Mouse (Mus musculus) embryo, embryonic 9.5 days (tissue): Measurements from ENCODE around the gene Sel1l3.
A peak's percentile ranks its signal among the peaks of the same experiment; 100 is the strongest.

Experiments used
- DNase-seq: peaks from one replicate; pipeline ENCODE4 v3.0.0-alpha.2; 2017; ENCODE audit errors: extremely low spot score

Gene Sel1l3

DNA sequence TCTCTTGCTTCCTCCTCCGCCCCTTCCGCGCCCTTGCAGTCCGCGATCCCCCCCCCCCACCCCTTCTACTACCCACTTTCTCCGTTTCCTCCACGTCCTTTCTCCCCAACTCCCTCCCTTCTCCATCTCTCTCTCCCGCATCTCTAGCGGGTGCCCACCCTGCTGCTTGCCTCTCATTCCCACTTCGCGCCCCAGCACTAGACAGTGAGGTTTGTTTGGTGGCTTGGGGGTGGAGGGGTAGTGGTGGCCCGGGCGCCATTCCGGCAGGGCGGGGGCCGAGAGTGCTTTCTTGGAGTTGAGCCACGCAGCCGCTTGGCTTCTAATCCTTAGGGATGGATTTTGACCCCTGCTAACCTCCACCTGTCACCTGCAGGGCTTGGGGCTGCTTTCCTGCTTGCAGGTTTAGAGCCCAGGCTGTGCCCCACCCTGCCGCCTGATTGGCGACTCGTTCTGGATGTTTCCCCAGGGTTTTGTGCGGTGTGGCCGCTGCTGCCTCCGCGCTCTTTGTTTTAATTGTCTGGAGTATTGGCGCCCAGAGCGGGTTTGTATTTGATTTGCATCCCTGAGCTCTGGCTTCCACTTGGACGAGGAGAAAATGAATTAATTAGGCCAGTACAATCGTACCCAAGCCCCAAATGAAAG lies at the start of gene Sel1l3:
TSS of gene Sel1l3 (minus strand) at position 217 of the 642 bp plus-strand sequence.
- DNase-seq, result peak; percentile 51

DNA sequence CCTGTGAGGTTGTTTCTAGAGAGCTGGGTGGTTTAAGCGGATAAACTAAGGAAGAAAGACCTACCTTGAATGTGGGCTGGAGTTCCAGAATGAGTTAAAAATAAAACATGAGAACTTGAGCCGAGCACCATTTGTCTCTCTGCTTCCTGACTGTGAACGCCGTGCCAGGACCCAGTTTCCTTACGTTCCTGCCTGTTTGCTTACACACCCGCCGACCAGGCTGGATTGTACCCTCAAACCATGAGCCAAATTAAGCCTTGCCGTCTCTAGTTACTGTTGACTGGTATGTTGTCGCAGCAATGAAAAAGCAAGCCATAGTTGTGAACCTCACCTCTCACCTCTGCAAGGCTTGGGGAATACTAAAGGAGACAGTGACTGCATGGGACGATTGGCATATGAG lies 48.3 kb upstream of the Sel1l3 start:
- DNase-seq, result no peak

DNA sequence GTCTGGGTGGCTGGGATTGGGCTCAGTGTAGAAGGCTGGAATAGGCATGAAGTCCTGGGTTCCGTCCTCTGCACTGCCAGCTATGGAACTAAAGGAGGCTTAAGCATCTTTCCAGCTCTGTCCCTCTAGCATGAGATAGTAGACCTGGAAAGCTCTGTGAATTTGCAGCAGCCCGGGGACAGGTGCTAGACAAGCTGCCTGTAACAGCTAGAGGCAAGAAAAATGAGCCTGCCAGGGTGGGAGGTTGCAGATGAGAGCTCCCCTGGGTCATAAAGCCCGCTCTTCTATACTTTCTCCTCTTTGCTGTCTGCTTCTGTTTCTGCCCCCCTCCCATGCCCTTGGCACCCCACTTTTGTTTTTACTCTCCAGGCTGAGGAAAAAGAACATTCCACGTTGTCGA lies 46.2 kb upstream of the Sel1l3 start:
- DNase-seq, result no peak

DNA sequence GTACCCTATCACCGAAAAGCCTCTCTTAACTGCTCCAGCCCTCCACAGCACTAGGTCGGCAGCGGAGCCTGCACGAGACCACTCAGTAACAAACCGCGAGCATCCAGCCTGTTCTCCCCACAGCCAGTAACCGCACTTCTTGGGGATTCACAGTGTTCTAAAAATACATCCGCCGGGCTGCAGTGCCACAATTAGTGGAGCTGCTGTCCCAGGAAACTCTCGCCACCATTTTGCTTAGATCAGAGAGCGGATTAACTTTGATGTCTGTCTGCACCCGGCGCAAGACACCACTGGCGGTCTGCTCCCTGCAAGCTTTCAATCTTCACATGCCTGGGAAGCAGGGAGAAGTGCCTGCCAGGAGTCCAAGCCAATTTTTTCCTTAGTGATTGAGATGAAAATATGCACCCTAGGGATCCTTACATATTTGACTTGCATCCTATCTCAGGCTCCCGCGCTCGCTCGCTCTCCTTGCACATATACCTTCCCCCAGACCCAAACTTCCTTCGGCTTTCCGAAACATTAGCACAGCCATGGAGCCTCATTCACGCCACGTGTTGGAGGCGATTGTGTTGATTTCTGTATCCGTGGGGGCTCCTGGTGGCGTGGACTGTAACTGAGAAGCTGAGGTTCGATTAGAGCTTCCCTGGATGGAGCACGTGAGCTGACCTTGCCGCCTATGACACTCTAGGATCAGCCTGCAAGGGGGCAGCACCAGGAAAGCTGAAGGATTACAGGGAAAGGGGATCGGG lies 44.5 kb upstream of the Sel1l3 start:
- DNase-seq, result peak; percentile 63

DNA sequence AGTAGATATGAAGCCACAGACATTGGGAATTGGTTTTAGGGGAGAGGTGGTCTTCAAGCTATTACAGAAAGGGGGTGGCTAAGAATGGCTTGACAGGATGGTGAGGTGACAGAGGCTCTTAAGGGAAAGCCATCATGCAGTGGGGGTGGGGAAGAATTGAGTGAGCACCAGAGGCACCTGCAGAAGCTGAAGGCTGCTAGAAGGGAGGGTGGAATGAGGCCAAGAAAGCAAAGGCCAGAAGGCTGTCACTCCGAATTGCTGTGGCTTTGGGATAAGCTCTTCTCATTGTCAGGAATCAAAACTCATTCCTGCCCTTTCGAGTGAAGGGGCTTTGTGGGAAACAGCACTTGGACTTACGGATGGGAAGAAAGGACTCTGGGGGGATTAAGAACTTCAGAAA lies 41.1 kb upstream of the Sel1l3 start:
- no peak for DNase-seq

DNA sequence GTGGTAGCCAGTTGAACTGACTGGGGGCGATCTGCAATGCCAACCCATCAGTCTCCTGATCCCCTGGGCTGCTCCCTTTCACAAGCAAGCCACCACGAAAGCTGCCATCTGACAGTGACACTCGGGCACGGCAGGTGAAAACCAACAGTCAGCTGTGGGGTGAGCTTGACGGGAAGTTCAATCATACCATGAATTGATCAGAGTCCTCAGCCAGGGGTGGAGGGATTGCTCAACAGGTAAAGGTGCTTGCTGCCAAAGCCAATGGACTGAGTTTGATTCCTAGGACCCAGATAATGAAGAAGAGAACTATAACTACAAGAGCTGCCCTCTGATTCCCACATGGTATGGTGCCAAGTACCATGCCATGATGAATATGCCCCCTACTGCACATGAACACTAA lies 40.4 kb upstream of the Sel1l3 start:
- no peak for DNase-seq

DNA sequence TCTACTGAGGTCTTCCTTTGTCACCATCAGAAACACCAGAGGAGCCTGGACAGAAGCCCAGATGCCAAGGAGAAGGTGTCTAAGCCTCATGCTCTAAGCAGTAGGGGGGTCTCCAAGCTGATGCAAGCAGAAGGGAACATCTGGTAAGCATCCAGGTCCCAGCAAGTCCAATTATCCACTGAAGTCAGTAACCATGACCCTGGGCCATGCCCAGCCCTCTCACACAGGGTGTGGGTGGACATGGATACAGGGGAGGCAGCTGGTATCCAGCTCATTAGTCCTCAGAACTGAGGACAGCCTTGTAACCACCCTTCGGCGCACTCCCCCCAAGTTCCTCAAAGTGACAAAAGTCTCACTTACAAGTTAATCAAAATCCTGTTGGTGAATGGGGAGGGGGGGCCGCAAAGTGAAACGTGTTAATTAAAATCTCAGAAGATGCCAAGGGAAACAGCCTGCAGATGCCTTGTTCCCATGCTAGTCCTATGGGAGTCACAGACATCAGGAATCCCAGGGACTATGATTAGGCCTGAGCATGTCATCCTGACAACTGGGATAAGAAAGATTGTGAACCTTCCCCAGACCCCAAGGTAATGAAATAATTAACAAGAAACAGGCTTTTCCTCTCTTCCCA lies 35.8 kb upstream of the Sel1l3 start:
- DNase-seq, result no peak

DNA sequence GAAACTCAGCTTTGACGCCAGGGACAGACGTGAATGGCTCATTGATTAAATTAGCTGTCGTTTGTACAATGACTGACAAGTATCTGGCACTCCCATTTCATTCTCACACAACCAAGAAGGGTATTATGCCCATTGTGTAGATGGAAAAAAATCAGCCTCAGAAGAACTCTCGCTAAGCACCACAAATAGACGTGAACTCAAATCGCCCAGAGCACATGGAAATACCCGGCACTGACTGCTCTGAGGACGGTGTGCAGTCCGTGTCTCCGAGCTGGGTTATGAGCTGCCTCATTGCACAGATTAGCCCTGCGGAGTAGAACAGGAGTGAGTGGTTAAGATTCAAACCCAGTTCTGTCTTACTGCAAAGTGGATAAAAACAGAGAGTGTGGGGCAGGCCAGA lies 34.8 kb upstream of the Sel1l3 start:
- DNase-seq, result no peak

DNA sequence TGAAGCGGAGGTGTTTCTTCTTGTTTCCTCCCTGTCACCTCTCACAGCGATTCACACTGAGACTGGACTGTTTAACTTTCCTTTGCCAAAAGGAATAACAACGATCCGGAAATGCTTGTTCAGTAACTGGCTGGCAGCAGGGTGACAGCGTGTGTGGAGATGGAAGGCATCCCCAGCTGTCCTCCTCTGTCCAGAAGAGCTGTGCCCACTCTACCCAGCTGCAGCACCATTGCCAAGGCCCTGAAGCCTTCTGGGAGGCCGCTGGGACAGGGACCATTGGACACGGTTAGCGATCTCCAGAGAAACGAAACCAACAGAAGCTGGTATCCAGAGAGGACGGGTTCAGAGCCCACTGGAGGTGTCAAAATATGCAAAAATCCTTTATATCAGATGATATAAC lies 30.2 kb upstream of the Sel1l3 start:
- no peak for DNase-seq

DNA sequence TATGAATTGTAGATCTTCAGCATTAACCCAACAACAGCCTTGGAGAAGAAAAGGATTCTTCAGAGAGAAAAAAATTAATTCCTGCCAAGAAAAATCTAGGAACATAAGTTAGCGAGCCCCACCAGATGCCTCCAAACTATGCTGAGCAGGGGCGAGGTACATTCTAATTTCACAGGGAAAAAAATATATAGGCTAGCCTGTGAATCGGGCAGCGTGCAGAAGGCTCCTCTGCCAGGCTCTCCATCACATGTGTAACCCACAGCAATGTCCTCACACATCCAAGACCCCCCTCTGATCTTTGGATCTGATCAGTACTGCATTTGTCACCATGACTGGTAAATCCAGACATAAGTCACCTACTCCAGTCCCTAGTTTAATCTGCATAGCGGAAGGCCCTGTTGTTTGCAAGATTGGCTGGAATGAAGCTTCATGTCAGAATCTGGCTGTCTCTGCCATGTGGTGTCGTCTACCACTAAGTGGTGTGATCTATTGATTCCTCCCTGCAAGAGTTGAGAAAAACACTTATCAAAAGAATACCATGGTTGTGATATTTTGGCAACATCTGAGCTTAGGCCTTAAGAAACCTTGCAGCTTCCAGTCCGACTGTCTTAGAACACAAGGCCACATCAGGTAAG lies 29.3 kb upstream of the Sel1l3 start:
- DNase-seq, result no peak

DNA sequence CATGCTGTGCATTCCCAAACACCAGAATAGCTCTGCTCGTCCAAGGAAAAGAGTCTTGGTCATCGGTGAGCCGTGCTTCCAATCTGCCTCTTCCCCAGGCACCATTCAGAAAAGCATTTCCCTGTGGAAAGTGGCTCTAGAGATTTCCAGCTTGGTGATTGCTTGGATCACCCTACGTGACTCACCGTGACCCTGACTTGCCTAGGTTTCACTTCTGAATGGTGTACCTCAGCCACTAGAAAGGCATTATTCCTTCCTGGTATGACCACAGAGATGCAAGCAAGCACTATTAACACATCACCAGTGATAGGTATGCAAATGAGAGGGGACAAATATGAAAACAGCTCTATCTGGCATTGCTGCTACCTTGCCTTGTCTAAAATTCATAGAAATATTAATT lies 28.2 kb upstream of the Sel1l3 start:
- DNase-seq, result no peak

DNA sequence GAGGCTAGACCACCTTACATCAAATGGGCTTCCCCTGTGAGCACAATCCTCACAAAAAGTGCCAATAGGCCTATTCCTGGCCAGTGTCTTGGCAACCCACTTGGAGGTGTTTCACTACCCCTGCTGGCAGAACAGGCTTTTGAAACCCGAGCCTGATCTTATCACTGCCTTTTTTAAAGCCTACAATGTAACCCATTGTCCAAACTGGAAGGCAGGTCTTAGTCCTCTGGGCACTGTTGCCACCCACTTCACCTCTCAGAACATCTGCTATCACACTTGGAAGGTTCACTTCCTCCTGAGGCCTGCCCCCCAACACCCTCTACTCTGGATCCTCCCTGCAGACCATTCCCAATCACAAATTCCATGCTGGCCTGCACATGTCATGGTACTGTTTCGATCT lies 27.4 kb upstream of the Sel1l3 start:
- no peak for DNase-seq

DNA sequence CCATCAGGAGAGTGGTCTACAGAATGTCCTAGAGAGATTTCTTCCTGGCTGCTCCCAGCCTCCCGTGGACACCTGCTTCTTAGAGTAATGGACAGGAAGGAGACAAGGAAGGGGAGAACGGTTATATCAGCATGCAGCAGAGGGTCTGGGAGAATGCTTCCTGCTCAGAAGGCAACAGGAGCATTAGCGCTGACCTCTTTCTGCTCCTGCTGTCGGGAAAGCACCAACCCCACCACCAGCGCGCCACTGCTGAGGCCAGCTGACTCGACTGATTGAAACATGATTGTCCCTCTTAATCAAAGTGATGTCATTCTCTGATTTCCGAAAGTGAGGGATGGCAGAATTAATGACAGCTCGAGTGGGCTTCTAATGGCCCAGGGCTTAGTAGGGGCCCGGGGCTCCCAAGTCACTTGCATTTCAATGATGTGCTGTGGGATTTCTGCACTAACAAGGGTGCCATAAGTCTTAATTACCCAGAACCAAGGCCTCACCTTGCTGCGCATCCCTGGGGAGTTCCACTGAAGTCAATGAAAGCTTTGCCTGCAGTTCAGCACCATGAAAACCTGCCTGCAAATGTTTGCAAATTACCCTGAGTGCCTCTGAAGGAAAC lies 26.2 kb upstream of the Sel1l3 start:
- DNase-seq, result no peak

DNA sequence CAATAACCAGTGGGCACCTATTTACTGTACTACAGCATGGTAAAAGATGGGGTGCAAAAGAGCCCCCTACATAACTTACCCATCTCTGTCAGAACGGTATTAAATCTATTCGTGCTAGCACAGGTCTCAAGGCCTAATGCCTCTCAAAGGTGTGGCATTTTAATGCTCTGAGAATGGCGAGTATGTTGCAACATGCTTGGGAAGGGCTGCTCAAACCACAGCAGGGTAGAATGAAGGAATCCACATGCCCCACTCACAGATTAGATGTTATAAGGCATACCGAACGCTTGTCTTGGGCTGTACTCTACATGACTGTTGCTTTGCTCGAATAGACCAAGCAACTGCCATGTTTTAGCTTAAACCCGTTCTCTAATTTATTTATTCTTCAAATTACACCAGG lies 25.5 kb upstream of the Sel1l3 start:
- DNase-seq, result no peak

DNA sequence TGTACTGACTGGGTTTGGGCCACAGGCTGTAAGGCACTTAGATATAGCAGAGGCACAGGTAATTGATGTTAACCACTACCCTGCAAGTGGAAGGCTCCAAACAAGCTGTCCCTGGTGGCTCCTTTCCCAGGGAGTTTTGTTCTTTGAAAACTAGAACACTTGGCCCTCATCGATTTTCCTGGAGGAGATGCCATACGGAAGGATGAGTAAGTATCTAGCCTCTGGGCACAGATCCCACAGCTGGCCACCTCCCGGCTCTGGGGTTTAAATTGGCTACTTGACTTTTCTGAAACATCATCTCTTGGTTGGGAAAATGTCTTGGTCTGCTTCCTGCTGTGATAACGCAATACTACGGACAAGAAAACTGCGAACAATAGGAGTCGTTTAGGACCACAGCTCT lies 25.0 kb upstream of the Sel1l3 start:
- no peak for DNase-seq

DNA sequence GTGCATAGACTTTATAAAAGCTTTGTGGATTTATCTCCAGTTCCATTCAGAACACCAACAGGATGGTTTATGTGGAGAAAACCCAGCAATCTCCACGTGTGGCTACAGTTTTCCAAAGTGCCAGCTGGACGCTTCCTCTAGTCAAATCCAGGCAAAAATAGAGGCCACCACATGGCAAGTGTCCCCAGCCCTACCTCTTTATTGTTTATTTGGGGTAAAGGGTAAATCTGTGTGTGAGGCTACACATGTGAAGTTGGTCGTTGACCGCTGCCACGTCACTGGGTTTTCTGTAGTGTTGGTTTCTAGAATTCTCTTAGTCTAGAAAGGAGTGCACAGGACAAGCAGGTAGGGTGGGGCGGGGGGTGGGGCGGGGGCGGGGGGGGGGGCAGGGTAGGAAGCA lies 23.0 kb upstream of the Sel1l3 start:
- no peak for DNase-seq

DNA sequence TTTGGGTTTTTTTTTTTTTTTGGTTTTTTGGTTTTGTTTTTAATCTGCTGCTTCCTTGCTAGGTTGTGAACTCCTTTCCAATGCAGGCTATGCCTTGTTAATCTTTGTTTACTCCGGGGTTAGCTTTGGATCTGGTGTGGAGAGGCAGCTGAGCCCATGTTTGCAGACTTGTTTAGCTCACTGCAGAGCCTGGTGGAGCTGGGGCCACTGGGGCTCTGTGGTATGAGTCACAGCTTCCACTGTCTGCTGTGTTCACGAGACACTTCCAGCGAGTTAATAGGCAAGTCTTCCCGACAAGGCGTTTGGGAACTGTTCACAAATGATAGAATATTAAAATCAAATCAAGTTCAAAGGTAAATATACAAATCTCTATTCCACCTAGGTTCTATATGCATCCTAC lies 22.4 kb upstream of the Sel1l3 start:
- no peak for DNase-seq

DNA sequence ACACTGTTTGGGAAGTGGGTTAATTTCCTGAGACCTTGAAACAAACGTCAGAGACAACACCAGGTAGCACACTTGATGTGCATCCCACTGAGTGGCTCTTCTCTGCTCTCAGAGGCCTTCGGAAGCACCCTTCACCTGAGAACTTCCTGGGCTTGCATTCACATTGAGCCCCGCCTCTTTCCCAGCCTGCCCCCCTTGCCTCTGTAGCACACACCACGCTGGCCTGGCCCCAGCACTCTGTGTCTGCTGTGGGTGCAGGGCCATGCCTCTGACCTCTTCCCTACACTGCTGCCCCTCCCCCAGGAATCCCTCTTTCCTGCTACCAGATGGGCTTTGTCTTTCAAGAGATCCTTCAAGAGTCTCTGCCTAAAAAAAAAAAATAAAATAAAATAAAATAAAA lies 21.8 kb upstream of the Sel1l3 start:
- peak; percentile 50 for DNase-seq

DNA sequence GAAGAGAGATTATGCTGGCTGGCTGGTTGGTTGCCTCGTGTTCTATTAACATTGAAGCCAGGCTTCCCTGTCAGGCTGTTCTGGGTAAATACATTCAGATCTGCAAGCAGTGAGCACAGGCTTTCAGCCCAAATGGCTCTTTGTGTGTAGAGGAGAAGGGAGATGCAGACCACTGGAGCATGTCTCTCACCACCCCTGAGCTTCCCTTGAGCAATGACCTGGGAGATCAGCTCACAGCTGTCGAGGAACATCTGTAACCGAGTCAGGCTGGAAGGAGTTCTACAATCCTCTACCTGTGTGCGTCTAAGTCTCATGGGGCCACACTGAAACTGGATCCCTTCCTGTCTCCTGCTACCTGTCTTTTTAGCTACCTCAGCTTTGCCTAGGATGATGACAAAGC lies 16.8 kb upstream of the Sel1l3 start:
- no peak for DNase-seq

DNA sequence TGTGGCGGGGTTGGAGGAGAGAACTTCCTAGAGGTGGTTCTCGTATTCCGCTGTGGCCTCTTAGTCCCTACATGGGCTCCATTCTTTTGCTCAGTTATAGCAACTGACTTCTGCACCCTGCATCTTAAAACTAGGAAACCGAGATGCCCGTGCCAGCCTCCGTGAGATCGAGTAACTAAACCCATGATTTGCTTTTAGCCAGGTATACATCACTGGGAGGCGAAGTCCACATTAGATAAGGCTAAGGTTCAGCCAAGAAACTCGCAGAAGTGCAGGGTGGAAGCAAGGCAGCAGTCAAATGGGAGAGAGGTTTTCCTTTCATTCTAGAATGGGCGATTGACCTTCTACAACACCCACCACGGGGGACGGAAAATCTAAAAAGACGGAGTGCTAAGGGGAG lies 11.7 kb upstream of the Sel1l3 start:
- no peak for DNase-seq

DNA sequence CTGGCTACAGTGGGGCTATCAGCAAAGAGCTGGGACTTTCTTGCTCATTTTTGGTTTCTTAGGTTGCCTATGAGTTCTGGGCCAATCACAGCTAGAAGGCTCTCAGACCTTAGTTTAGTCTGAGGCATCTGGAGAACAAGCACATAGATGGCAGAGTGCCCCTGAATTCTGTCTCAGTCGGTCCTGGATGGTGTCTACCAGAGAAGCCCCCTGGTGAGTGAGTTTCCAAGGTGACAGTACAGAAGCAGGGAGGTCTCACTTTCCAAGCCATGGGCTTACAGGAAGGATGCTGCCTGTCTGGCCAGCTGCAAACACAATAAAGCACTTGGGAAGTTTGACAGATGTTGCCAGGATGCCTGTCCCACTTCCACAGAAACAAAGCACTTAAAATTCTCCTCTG lies 1.1 kb upstream of the Sel1l3 start:
- DNase-seq, result peak; percentile 31

DNA sequence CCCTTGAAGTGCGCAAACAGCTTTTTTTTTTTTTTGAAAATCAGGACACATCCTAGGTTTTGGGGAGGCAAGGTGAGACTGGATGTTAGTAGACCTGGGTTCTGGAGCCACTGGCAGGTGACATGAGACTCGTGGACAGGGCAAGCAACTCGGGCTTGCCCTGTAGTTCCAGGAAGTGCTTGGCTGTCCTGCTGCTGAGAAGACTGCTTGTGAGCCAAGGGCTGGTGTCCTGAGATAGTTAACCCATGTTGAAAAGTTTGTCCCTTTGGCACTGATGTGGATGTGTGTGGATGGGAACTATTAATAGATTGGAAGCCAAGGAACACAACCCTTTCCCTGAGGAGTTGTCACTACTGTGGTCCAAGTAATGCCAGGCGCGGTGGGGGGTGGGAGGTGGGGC lies 635 bp upstream of the Sel1l3 start:
- peak; percentile 7 for DNase-seq
